11 mouse cellular contexts compared by ENCODE assay signal in the genomic region with DNA sequence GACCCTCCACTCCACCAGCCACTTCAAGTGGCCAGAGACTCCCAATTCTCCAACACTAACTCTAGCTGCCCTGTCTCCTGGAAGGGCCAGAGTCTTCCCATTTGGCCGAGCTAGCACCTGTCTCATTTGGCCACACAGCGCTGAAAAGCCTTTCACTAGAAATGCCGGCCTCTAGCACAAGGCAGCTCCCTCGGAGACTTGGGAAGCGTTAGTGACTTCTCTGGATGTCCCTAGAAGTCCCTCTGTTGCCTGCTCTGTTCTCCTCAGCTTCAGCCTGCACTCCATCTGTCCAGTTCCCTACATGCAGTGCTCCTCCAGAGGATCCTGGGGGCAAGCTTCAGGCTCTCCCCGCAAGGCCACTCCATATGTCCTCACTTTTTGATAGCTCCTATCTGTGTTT.
"Had no signal": no experiment of that assay in that cellular context is flagged by ENCODE, and none has a peak within 500 bp of the region (broad histone marks: within the 10 kb centered on the region; RNA-seq: fewer than 3 reads in every experiment).

No protein-coding gene starts in this region.

- ATAC-seq: midbrain, embryonic 15.5 days had no signal

- H3K4me2 ChIP-seq: limb, embryonic 13.5 days; midbrain, embryonic 15.5 days; neural tube, embryonic 12.5 days had no signal

- H3K4me3 ChIP-seq: limb, embryonic 13.5 days; midbrain, embryonic 15.5 days; neural tube, embryonic 12.5 days had no signal

- DNase-seq: kidney, postnatal 36 days; left cerebral cortex, postnatal 4 days; lung, adult 18-20 months; lung, postnatal 36 days; thymus, postnatal 14 days had no signal

- H3K9me3 ChIP-seq: limb, embryonic 13.5 days; midbrain, embryonic 15.5 days; neural tube, embryonic 12.5 days had no signal

- H3K4me1 ChIP-seq: neural tube, embryonic 12.5 days had no signal

- H3K27ac ChIP-seq: kidney, postnatal 0 days; limb, embryonic 13.5 days; liver, embryonic 14.5 days; midbrain, embryonic 15.5 days; neural tube, embryonic 12.5 days; stomach, postnatal 0 days had no signal

- H3K36me3 ChIP-seq: limb, embryonic 13.5 days; midbrain, embryonic 15.5 days; neural tube, embryonic 12.5 days had no signal

- H3K9ac ChIP-seq: limb, embryonic 13.5 days; liver, embryonic 14.5 days; midbrain, embryonic 15.5 days; neural tube, embryonic 12.5 days had no signal

- H3K27me3 ChIP-seq: limb, embryonic 13.5 days; midbrain, embryonic 15.5 days; neural tube, embryonic 12.5 days had no signal
